Mouse (Mus musculus) left cerebral cortex, postnatal 4 days (tissue): ENCODE measurements around the gene Cd40. TPM values are rescaled to one million over a fixed set of nuclear protein-coding genes. Genes with fewer than 3 reads are reported as not detected.

Source experiments
- DNase-seq: peaks from one replicate; pipeline ENCODE4 v3.0.0-alpha.2; 2022
- intact Hi-C: fragments of 180-260 bp; cut with DNase I; formaldehyde crosslinking; loops from one replicate; pipeline ENCODE4 v1.15.1; 2025
- total RNA-seq, 2 experiments: library from RNA; stranded (reverse); gene quantifications; 2 replicates each; pipeline ENCODE4 v1.2.3; 2021

Cd40 gene
- 1 to 10 TPM; 2.3 to 4.2 TPM for total RNA-seq

- intact Hi-C loops, result no loop called here
- no peak for DNase-seq
Observed at GRCm38 (mm10) chr2:165054888-165055852, at the start of gene Cd40. Cd40 (plus strand) TSS chr2:165055627.

- no peak for DNase-seq
- intact Hi-C loops, result no loop called here
Observed at GRCm38 (mm10) chr2:165006813-165007212, 48.6 kb upstream of the Cd40 start.

GRCm38 (mm10) chr2:165007986-165008385 lies 47.4 kb upstream of the Cd40 start:
- DNase-seq, result no peak
- intact Hi-C loops, result no loop called here

- intact Hi-C loops, result no loop called here
- no peak for DNase-seq
Observed at GRCm38 (mm10) chr2:165009161-165009560, 46.3 kb upstream of the Cd40 start.

- no peak for DNase-seq
- intact Hi-C loops, result no loop called here
Observed at GRCm38 (mm10) chr2:165009581-165009980, 45.8 kb upstream of the Cd40 start.

GRCm38 (mm10) chr2:165010351-165010750 lies 45.1 kb upstream of the Cd40 start:
- DNase-seq, result no peak
- intact Hi-C loops, result no loop called here

GRCm38 (mm10) chr2:165014935-165015334 lies 40.5 kb upstream of the Cd40 start:
- intact Hi-C loops, result no loop called here
- DNase-seq, result no peak

GRCm38 (mm10) chr2:165020490-165020889 lies 34.9 kb upstream of the Cd40 start:
- DNase-seq, result no peak
- intact Hi-C loops, result no loop called here

- intact Hi-C loops, result no loop called here
Observed at GRCm38 (mm10) chr2:165027163-165027562, 28.3 kb upstream of the Cd40 start.

GRCm38 (mm10) chr2:165032533-165032932 lies 22.9 kb upstream of the Cd40 start:
- DNase-seq, result no peak
- intact Hi-C loops, result no loop called here

More at GRCm38 (mm10) chr2:165027163-165027562, 28.3 kb upstream of the Cd40 start:
- DNase-seq, result no peak

- no peak for DNase-seq
- intact Hi-C loops, result no loop called here
Observed at GRCm38 (mm10) chr2:165033306-165033705, 22.1 kb upstream of the Cd40 start.

GRCm38 (mm10) chr2:165034131-165035057 lies 21.0 kb upstream of the Cd40 start, which contains the start of gene Ncoa5:
Ncoa5 (minus strand) TSS chr2:165034867.
- intact Hi-C loops, result no loop called here
- DNase-seq, result peak; percentile 99

- intact Hi-C loops, result no loop called here
- no peak for DNase-seq
Observed at GRCm38 (mm10) chr2:165035058-165035431, 20.4 kb upstream of the Cd40 start.

GRCm38 (mm10) chr2:165037415-165037814 lies 18.0 kb upstream of the Cd40 start:
- intact Hi-C loops, result no loop called here
- no peak for DNase-seq

GRCm38 (mm10) chr2:165042126-165042525 lies 13.3 kb upstream of the Cd40 start:
- DNase-seq, result no peak
- intact Hi-C loops, result no loop called here

- no peak for DNase-seq
- intact Hi-C loops, result no loop called here
Observed at GRCm38 (mm10) chr2:165043090-165043636, 12.3 kb upstream of the Cd40 start.

GRCm38 (mm10) chr2:165043729-165044128 lies 11.7 kb upstream of the Cd40 start:
- no peak for DNase-seq
- intact Hi-C loops, result no loop called here

GRCm38 (mm10) chr2:165049044-165049443 lies 6.4 kb upstream of the Cd40 start:
- no peak for DNase-seq
- intact Hi-C loops, result no loop called here

- peak; percentile 74 for DNase-seq
- intact Hi-C loops, result no loop called here
Observed at GRCm38 (mm10) chr2:165050826-165051548, 4.4 kb upstream of the Cd40 start.

- DNase-seq, result no peak
- intact Hi-C loops, result no loop called here
Observed at GRCm38 (mm10) chr2:165051566-165051965, 3.9 kb upstream of the Cd40 start.
